18 mouse cellular contexts compared by ENCODE assay signal in the genomic region with DNA sequence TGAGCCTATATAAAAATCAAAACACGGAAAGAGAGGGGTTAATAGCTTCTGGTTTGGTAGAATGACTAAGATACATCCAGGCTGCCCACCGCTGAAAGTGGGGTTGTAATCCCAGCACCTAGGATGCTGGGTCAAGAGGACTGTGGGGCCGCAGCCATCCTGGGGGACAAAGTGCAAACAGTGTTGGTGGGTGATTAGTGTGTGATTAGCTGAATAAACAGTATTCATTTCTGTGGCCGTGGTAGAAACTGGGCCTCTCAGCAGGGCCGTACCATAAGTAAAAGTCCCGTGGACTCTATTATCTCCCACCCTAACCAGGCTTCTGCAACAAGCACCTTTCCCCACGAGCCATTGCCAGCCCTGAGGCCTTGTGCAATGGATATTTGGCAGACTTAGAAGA. TPM values are rescaled to one million over a fixed set of nuclear protein-coding genes. Genes with fewer than 3 reads are reported as not detected.
"Had no signal": no experiment of that assay in that cellular context is flagged by ENCODE, and none has a peak within 500 bp of the region (broad histone marks: within the 10 kb centered on the region; RNA-seq: fewer than 3 reads in every experiment).

No protein-coding gene starts in this region.

- H3K27ac ChIP-seq: macrophage; midbrain, embryonic 13.5 days; midbrain, embryonic 15.5 days; neural tube, embryonic 12.5 days had no signal

- H3K9me3 ChIP-seq: megakaryocyte, embryonic 14.5 days; midbrain, embryonic 13.5 days; midbrain, embryonic 15.5 days; neural tube, embryonic 12.5 days had no signal

- H3K4me2 ChIP-seq: lung, embryonic 14.5 days; midbrain, embryonic 11.5 days; midbrain, embryonic 13.5 days; midbrain, embryonic 15.5 days; neural tube, embryonic 12.5 days had no signal

- H3K9ac ChIP-seq: lung, embryonic 14.5 days; midbrain, embryonic 13.5 days; midbrain, embryonic 15.5 days; neural tube, embryonic 12.5 days had no signal

- DNase-seq: lung, adult 18-20 months; lung, embryonic 14.5 days; lung, postnatal 10 days; lung, postnatal 36 days; right cerebral cortex, postnatal 14 days; right cerebral cortex, postnatal 4 days; spleen, adult 18-20 months; thymus, adult 2 months; thymus, postnatal 25 days; thymus, postnatal 4 days had no signal

- ATAC-seq: midbrain, embryonic 13.5 days; midbrain, embryonic 15.5 days had no signal

- H3K4me3 ChIP-seq: megakaryocyte, embryonic 14.5 days; midbrain, embryonic 13.5 days; midbrain, embryonic 15.5 days; neural tube, embryonic 12.5 days had no signal

- H3K27me3 ChIP-seq: midbrain, embryonic 13.5 days; midbrain, embryonic 15.5 days; neural tube, embryonic 12.5 days had no signal

- H3K4me1 ChIP-seq: midbrain, embryonic 15.5 days had no signal

RNA-seq across cellular contexts. Expression of gene Syt2, which starts 12.2 kb away (rescaled TPM):
- total RNA-seq: monocyte, adult 5-6 weeks; neutrophil, adult 5-6 weeks had no signal
- polyA plus RNA-seq: macrophage had no signal
